Mouse (Mus musculus) lung, adult 2 months (tissue): ENCODE measurements around the gene Ttc1. TPM values are rescaled to one million over a fixed set of nuclear protein-coding genes. Genes with fewer than 3 reads are reported as not detected.

Experiments used
- DNase-seq: peaks from one replicate; pipeline ENCODE4 v3.0.0; 2022
- H3K4me1 ChIP-seq: fragments of 200-500 bp; 2 replicates; pipeline ENCODE4 v1.6.1; 2011; ENCODE audit warnings: low read length; ENCODE audit not compliant: control insufficient read depth, insufficient read depth
- H3K4me3 ChIP-seq: fragments of 200-500 bp; replicated peaks from 2 replicates; pipeline ENCODE3; 2011; ENCODE audit warnings: low read depth, mild to moderate bottlenecking, control low read depth, low read length; ENCODE audit errors: extremely low read depth
- CTCF ChIP-seq: fragments of 200-500 bp; IDR thresholded peaks from 2 replicates; pipeline ENCODE4 v1.5.1; 2011; ENCODE audit warnings: mild to moderate bottlenecking, low read length, control low read depth; ENCODE audit not compliant: insufficient read depth
- POLR2A ChIP-seq: fragments of 200-500 bp; IDR thresholded peaks from 2 replicates; pipeline ENCODE4 v1.6.1; 2011; ENCODE audit warnings: low read depth, mild to moderate bottlenecking, control low read depth, low read length, borderline replicate concordance; ENCODE audit errors: extremely low read depth
- WGBS: fragments of 180-500 bp; shearing (Covaris S2); methylation state at CpG from one replicate; pipeline ENCODE4 v1.1.7; 2018; 5-methylcytosine and 5-hydroxymethylcytosine counted together
- polyA plus RNA-seq: library from polyadenylated mRNA; depleted of rRNA; stranded (reverse); fragments of >200 nt; gene quantifications from 2 replicates; pipeline ENCODE4 v1.2.3, GENCODE M21; 2012

Gene Ttc1
- polyA plus RNA-seq, 1 experiment: 10.7 TPM

DNA sequence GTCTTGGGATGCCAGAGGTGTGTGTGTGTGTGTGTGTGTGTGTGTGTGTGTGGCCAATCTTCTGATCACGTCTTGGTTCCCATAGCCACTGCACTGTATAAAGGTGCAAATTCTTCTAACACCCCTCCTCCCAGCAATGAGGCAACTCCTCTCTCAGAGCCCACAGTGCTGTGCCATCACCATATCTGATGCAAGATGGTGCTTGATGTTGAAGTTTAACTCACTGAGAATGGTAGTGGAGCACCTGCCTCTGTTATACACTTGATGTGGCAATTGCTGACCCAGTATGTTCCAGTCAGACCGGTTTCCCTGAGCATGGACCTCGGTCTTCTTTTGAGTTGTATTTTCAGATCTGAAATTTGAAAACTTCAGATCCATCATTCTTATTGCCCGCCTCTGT lies 22.3 kb upstream of the Ttc1 start:
- 81% methylated on average over 4 of the region's 4 CpGs for WGBS
- Histone ChIP-seq H3K4me1 (no peaks in the 10 kb centered on the region), H3K4me3 (no peak overlapping the region)
- TF ChIP-seq POLR2A: no peak
- TF ChIP-seq CTCF: no peak
- no peak for DNase-seq

DNA sequence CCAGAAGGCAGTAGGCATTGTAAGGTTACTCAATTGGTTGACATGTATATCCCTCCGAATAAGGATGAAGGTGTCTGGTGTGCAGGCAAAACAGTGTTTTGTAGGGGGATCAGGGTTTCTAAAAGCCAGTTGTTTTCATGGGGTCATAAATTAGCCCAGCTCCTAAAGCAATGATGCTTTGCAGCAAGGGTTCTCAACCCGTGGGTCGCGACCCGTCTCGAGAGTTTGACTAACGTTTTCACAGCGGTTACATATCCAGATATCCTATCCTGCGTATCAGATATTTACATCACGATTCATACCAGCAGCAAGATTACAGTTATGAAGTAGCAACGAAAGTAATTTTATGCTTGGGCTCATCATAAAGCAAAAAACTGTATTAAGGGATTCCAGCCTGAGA lies 19.9 kb upstream of the Ttc1 start:
- no peak for DNase-seq
- WGBS: 73% methylated on average over 11 of the region's 11 CpGs
- Histone ChIP-seq H3K4me1 (no peaks in the 10 kb centered on the region), H3K4me3 (no peak overlapping the region)
- TF ChIP-seq CTCF (no peak), POLR2A (no peak)

DNA sequence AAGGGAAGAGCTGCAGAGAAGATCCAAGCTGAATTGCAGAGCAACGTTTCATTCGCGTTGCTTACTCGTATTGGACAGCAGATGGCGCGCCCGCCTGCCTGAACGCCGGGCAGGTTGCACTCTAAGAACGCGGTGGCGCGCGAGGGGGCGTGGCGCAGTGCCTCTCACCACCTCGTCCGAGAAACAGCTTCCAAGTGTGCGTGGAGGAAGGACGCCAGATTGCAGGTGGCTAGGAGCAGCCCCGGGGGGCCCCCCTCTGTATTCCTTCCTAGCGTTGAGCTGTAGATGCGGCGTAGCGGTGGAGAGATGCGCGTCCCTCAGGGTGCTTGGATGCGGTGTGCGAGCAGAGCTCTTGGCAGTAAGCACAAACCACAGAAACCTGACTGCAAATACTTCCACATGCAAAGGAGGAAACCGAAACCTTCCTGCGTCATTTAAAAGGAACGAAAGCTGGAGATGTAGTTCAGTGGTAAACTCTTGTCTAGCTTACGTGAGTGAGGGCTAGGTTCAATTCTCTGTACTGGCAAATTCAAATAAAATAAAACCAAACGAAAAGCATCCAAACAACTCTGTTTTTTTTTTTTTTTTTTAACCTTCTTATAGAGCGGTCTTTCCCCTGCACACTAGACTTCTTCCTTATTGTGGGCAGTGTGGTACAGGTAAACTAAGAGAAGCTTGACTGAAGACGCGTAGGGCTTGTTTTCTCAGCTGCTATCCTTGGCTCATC lies 19.3 kb upstream of the Ttc1 start:
- H3K4me1 ChIP-seq: no peaks in the 10 kb centered on the region
- TF ChIP-seq CTCF (peak; percentile 74), POLR2A (no peak)
- H3K4me3 ChIP-seq: peak overlapping the region; percentile 48
- peak; percentile 77 for DNase-seq
- 4% methylated on average over 37 of the region's 37 CpGs for WGBS

DNA sequence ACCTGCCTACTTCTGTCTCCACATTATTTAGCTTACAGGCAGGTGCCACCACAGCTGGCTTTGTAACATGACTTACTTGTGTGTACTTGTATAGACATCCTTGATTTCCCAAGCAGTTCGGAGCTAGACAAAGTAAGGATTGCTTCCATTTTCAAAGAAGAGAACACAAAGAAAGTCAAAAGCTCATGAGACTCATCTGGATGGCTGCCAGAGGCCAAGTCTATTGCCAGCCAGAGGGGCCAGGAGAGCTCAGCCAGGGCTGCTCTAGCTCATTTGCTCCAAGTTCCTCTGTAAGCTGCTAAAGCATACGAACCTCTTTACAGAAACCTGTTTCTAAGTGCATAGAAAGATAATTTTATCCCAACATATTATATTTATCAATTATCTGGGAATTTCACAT lies 10.6 kb upstream of the Ttc1 start:
- H3K4me1 ChIP-seq: no peaks in the 10 kb centered on the region
- no peak overlapping the region for H3K4me3 ChIP-seq
- TF ChIP-seq CTCF: no peak
- TF ChIP-seq POLR2A: no peak
- no peak for DNase-seq
- WGBS: 40% methylated on average over 2 of the region's 2 CpGs

DNA sequence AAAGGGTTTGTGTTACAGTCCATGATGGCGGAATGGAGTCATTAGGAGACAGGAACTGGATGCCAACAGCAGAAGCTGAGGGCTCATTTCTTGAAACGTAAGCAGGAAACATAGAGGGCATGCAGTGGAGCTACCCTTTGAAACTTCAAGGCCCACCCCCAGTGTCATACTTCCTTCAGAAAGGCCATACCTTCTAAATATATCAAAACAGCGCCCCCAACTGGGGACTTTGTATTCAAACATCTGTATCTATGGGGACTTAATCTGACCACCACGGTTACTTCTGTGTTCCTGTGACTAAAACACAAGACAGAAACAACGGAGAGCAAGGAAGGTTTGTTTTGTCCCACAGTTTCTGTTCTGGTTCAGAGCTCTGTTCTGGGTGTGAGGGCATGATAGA lies 7.6 kb upstream of the Ttc1 start:
- Histone ChIP-seq H3K4me1 (no peaks in the 10 kb centered on the region), H3K4me3 (no peak overlapping the region)
- DNase-seq: no peak
- no peak for TF ChIP-seq POLR2A
- no peak for TF ChIP-seq CTCF
- 62% methylated on average over 5 of the region's 5 CpGs for WGBS

DNA sequence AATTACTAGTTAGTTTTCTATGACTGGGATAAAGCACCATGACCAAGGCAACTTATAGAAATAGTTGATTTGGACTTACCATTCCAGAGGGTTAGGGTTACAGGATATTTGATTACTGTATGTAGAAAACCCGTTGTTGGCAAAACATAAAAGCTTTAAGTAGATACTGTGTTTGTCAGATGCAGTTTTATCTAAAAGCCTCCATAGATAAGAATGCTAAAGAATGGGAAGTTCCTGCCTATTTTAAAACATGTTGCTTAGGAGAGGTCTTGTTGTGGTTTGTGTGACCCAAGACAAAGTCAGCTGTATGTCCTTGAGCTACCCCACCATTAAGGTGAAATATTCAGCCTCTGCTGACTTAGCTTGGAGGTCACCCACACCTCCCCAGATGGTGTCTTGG lies 6.8 kb upstream of the Ttc1 start:
- H3K4me1 ChIP-seq: no peaks in the 10 kb centered on the region
- H3K4me3 ChIP-seq: no peak overlapping the region
- no peak for DNase-seq
- TF ChIP-seq CTCF: no peak
- TF ChIP-seq POLR2A: no peak
- WGBS: 70% methylated on average over 1 of the region's 1 CpGs

DNA sequence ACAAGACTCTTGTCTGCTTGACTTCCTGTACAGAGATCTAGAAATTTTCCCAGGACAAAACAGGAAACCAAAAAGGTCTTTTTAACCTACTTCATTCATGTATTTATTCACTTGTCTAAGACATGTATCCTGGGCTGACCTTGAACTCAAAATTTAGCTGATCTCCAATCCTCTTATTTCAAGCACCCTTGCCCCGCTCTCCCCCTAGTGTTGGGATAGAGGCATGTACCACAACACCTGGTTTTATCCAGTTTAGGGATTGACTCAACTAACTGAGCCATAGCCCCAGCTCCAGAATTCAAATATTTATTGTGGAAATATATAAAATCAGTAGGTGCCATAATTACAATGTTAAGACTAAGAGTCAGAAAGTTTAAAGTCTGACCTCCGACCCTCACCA lies 3.7 kb upstream of the Ttc1 start:
- H3K4me1 ChIP-seq: no peaks in the 10 kb centered on the region
- WGBS: 66% methylated on average over 2 of the region's 2 CpGs

DNA sequence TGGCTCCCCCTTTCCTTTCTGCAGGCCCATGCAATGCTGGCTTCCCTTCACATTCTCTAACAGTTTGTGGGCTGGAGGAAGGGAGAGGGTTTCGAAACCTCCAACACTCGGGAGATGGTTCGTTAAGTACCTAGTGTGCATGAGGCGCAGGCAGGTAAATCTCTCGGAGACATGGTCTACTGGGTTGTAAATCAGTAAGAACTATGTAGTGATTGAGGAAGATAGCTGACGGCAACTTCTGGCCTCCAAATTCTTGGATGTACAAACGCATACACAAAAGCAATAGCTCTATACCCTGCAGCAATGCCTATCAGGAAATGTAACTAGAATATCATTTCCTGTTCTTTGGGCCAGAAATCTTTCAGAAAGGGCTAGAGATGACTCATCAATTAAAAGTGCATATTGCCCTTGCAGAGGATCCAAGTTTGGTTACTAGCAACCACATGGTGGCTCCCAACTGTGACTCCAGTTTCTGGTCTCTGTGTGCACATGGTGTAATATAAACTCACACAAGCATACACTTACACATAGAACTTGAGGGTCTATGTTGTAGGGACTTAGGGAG lies 19.0 kb downstream of the Ttc1 start:
- DNase-seq: no peak
- no peak overlapping the region for H3K4me3 ChIP-seq
- WGBS: 62% methylated on average over 7 of the region's 7 CpGs
- 0 out of 2 replicates have a peak, but pooled peaks cover 2% of the 10 kb centered on the region for H3K4me1 ChIP-seq
- TF ChIP-seq POLR2A (no peak), CTCF (no peak)

More for the DNA sequence above, 3.7 kb upstream of the Ttc1 start:
- H3K4me3 ChIP-seq: no peak overlapping the region
- TF ChIP-seq POLR2A: no peak
- no peak for TF ChIP-seq CTCF
- DNase-seq: no peak

DNA sequence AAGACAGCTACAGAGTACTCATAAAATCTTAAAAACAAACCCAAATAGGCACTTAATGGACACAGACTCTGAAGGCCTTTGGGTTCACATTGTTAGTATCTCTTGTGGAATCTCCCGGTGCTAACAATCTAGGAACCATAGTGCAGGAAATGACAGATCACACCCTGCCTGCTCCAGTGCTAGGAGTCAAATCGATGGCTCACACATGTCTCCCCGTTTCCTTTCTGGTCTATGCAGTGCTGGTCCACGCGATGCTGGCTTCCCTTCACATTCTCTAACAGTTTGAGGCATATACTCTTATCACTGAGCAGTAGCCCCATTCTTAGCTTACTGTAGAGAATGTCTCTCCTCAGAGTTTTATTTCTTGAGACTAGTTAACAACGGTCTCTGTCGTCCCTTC lies 20.0 kb downstream of the Ttc1 start:
- DNase-seq: no peak
- Histone ChIP-seq H3K4me3 (no peak overlapping the region), H3K4me1 (0 out of 2 replicates have a peak, but pooled peaks cover 2% of the 10 kb centered on the region)
- 47% methylated on average over 7 of the region's 7 CpGs for WGBS
- TF ChIP-seq CTCF (no peak), POLR2A (no peak)

DNA sequence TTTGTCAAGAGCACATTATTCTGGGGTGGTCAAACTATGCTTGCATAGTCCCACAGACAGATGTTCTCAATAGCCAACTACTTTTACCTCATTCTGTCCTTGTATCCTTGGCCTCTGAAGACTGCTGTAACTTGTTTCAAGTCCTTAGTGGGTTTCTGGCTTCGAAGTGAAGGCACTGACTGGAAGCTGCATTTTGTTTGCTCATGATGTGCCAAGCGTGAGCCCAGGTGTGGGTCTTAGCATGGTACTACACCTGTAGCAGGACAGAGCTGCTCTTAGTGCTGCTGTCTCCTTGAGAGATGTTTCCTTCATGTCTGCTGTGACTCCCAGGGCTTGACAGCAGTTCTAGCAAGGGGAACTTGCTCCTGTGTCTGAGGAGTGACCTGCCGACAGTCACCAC lies 24.4 kb downstream of the Ttc1 start:
- Histone ChIP-seq H3K4me1 (0 out of 2 replicates have a peak, but pooled peaks cover 2% of the 10 kb centered on the region), H3K4me3 (no peak overlapping the region)
- WGBS: 87% methylated on average over 3 of the region's 3 CpGs
- no peak for DNase-seq
- TF ChIP-seq POLR2A: no peak
- no peak for TF ChIP-seq CTCF

DNA sequence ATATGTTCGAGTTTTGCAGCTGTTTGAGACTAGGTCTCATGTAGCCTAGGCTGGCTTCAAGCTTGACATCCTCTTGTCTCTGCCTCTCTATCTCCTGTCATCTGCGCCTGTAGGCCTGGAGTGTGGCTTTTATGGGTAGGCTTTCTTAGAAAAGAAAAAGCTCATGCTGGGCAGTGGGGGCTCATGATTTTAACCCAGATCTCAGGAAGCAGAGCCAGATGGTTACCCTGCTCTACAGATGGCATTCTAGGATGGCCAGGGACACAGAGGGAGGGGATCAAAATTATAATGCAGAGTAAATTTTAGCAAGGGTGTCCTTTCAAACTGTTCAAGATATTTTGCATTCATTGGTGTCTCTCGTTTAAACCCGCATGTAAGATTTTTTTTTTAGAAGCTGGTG lies 35.6 kb downstream of the Ttc1 start:
- Histone ChIP-seq H3K4me3 (no peak overlapping the region), H3K4me1 (no peaks in the 10 kb centered on the region)
- TF ChIP-seq CTCF: no peak
- TF ChIP-seq POLR2A: no peak
- DNase-seq: no peak
- WGBS: 93% methylated on average over 4 of the region's 4 CpGs
